Mouse (Mus musculus): Measurements from ENCODE around the gene Ptpn12.
"Not testable (repeated sequence)": the region's sequence is repeated elsewhere in the genome, so short reads cannot be mapped to it uniquely, and the experiment has no call there.

The Ptpn12 gene

DNA sequence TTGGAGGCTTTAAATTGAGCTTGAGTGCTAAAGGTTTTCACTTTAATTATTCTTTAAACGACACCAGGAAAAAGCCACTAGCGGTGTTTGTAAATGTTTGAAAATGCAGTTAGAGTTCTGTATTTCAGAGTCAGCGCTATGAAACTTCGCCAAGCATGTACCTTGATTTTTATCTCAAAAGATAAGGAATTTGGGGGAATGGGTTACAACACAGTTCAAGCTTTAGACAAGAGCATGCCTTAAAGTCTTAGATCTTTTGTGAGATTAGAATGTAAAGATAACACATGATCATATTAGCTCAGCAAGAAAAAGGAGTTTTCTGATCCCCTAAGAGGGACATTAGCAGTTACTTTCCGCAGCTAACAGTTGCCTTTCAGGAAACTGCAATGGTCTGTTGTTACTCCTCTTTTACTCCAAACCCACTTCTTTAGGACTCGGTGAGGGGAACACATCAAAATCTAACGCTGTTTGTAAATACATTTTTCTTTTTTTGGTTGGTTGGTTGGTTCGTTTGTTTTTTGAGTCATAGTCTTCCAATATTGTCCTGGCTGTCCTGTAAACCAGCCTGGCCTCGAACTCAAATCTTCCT is 103.3 kb downstream of the Ptpn12 start:
- CTCF ChIA-PET, result interaction anchor here (0.6 kb wide), 1 partner anchor 105 kb away, joined by 6 read pairs; no protein-coding TSS in a partner anchor

DNA sequence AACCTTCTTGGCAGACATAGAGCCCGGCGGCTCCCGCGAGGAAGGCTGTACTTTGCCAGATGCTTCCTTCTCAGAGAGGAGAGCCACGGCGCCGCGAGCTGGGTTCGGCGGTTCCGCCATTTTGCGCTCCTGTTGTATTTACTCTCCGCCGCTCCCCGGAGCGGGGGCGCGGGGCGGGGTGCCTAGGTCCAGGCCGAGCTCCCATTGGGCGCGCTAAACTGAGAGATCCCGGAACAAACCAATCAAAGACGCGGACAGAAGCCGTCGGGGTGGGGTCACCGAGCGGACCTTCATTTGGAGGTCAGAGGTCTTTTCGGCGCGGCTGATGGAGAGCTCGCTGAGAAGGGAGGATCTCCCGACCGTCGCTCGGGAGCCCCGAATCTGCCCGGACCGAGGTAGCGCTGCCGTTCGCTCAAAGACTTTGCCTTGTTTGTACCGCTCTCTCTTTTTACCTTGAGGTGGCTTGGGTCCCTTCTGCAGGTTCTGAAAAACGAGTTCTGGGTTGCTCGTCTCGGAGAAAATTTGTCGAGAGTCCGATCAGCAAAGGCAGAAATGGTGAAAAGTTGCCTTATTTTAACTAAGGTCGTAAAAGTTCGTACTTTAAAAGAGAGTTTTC is 103.9 kb downstream of the Ptpn12 start:
- CTCF ChIA-PET, result interaction anchor here (0.6 kb wide), 2 partner anchors 39 to 104 kb away, joined by 3 to 6 read pairs; no protein-coding TSS in a partner anchor

DNA sequence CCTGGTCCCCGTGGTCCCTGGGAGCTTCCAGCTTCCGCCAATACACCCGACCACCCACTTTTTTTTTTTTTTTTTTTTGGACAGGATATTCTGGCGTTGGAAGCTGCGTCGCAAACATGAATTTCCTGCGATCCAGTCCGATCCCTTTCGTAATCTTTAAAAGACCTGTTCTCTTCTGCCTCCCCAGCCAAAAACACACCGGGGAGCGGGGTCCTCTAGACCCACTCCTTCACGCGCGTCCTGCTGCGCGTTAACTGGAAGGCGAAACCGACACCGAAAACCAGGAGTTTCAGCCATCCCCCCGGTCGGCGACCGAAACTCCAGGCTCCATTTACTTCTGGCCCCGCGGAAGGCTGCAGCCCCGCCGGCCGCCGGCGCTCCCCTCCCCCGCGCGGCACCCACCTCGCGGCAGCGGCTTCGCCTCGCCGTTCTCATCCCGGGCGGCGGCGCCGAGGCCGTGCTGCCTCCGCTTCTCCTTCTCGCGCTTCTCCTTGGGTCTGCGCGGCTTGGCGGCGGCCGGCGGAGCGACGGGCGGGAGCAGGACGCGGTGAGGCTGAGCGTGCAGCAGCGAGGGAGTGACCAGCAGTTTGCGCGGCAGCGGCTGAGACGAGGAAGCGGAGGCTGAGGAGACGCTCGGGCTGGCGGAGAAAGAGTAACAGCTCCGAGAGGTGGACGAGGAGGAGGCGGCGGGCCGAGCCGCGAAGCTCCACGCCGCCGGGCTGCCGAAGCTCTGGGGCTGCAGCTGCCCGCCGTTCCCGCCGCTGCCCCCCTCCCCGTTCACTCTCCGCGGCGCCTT is 104.7 kb downstream of the Ptpn12 start:
- CTCF ChIA-PET, result interaction anchor here (0.6 to 0.7 kb wide), 3 partner anchors 10 to 39 kb away, joined by 3 to 8 read pairs (median 3); no protein-coding TSS in a partner anchor

DNA sequence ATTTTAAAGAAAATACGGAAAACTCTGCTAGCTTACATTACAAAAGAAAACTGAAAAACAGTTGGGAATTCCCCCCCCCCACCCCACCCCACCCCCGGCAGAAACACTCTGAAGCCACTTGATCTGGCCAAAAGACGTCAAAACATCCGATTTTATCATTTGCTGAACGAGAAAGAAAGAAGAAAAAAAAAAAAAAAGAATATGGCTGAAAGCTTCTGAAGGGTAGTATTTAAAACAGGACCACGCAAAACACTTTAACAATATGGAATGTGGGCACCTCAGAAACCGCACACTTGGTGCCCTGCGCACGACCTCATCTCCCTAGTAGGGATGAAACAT is 105.2 kb downstream of the Ptpn12 start:
- CTCF ChIA-PET, result interaction anchor here (0.6 to 0.7 kb wide), 2 partner anchors 10 to 38 kb away, joined by 3 to 8 read pairs; no protein-coding TSS in a partner anchor

DNA sequence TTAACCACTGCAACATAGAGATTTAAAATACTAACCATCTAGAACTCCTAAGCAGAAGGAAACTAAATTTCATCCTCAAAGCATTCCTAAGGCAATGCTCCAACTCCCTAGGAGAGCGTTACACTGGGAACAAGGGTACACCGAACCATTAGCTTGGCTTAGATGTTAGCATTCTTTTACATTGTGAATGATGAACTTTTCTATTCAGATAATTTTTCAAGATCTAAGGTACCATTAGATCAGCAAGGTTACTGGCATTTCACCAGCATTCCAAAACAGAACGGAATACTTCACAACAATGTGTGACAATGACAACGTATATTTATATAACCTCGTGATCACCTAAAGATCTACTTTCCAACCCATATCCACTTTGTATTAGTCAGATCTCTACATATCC is 105.6 kb downstream of the Ptpn12 start:
- CTCF ChIA-PET, result interaction anchor here (0.7 kb wide), 2 partner anchors 9 kb away, joined by 3 read pairs; no protein-coding TSS in a partner anchor

DNA sequence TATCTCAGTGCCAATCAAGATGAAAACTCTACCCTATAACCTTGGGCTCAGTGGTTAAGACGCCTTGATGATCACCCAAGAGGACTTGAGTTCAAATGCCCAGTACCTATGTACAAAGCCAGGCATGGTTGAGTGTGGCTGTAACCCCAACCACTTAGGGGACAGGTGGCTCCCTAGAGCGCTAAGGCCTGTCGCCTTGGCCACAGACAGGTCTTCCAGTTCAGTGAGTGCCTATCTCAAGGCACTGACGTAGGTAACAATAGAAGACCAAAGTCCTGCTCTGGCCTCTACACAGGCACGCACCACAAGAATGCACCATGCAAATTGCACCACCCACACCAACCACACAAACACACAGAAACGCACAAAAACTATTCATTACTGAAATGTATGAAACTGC is 108.8 kb downstream of the Ptpn12 start:
- CTCF ChIA-PET, result interaction anchor here (0.6 to 1.2 kb wide), 4 partner anchors 33 to 758 kb away, joined by 3 to 20 read pairs (median 4); no protein-coding TSS in a partner anchor

DNA sequence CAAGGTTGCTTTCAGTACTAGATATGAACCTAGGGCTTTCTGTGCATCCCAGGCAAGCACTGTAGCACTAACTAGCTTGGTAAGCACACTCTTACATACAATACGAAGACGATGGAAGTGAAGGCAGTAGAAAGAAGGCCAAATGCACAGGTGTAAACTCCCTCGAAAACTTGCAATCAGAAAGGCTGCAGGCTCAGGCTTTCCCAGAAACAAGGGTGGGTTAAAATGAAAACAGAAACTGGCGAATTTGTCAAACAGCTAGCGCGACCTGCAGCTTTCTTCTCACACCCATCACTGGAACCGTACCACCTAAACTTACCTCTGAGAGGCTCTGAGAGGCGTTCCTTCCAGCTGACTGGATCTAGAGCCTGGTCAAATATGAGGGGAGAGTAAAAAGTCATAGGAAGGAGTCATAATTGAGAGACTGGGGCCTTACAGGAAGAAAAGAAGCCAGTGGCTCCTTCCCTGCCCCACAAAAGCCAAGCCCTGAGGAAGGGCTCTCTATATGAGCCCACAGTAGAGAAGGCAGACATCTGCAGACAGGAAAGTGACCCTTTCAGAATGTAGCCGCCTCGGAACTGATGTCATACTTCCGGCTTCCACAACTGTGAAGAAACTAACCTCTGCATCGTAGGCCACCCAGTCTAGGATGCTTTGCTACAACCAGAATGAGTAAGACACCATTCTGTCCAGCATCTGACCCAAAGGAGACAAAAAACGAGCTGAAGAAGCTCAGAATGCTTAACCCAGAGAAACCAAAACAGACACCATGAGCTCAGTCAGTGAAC is 110.6 kb downstream of the Ptpn12 start:
- CTCF ChIA-PET, result interaction anchor here (0.5 kb wide), 1 partner anchor 437 kb away, joined by 3 read pairs; no protein-coding TSS in a partner anchor

DNA sequence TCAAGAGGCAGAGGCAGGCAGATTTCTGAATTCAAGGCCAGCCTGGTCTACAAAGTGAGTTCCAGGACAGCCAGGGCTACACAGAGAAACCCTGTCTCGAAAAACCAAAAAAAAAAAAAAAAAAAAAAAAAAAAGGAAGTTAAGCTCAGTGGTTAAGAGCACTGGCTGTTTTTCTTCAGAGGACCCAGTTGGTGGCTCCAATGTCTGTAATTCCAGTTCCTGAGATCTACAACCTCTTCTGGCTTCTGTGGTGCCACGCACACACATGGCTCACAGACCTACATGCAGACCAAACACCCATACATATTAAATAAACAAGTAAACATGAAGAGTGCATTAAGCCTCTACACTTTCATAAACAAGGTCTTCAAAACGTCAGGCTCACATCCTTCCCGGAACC is 111.9 kb downstream of the Ptpn12 start:
- CTCF ChIA-PET, result not testable (repeated sequence)

DNA sequence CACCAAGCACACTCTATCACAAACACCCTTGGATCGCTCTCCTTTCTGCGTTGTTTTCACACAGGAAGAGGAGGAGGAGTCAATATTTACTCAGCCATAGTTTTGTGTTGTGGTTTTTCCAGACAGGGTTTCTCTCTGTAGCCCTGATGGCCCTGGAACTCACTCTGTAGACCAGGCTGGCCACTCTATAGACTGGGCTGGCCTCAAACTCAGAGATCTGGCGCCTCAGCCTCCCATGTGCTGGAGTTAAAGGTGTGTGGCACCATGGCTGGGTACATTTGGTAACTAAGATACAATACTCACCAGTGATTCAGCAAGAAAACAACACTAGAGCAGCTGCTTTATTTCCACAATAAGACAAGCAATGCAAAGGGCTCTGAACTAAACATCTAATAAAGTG is 113.2 kb downstream of the Ptpn12 start:
- CTCF ChIA-PET, result no interaction called here

DNA sequence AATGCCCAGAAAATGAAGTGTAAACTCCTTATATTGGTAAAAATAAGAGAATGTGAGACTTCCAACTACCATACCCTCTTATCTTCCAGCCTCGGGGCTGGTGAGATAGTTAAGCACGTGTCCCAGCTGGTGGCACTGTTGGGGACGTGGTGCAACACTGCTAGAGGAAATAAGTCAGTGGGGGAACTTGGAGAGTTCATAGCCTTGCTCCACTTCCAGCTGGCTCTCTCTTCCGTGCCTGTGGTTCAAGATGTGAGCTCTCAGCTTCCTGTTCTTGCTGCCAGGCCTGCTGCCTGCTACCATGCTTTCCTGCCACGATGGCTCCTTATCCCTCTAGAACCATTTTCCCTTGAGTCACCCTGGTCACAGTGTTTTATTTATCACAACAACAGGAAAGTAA is 114.5 kb downstream of the Ptpn12 start:
- CTCF ChIA-PET, result interaction anchor here (0.6 to 0.8 kb wide), 3 partner anchors 9 to 96 kb away, joined by 3 to 9 read pairs (median 3); no protein-coding TSS in a partner anchor

DNA sequence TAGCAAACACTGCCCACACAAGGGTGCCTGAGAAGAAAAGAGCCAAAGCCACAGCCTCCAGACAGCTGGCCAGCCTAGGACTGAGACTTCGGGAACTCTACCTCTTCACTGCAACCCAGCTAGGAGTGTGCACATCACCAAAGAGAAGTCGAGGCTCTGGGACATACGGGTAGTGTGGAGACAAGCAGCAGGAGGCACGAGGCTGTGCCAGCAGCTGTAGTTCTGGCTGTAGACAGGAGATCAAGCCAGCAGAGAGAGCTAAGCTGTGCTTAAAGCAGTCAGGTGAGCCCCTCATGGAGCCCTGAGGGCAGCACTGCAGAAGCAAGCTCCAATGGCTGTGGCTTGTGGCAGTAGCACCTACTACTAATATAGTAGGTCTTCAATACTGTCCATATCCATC is 115.0 kb downstream of the Ptpn12 start:
- CTCF ChIA-PET, result interaction anchor here (0.6 to 0.8 kb wide), 2 partner anchors 10 to 95 kb away, joined by 3 to 9 read pairs; no protein-coding TSS in a partner anchor

DNA sequence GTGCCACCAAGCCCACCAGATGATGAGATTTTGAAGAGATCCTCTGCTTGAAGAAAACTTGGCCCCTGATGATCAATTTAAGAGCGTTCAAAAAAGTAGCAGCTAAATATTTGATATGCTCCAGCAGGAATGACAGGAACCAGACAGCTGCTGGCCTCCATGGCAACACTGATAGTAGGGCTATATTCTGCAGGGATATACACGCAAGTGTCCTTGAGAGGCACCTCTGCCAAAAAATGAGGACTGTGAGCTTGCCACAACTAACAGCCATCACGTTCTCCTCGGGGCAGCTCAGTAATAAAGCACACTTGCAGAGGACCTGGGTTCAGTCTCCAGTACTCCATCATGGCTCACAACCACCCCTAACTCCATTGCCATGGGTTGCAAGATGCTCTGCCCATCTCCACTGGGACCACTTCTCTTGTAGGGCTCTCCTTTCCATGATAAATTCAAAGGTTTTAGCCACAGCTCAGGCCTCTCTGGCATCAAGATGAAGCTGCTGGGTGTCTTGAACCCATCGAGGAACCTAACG is 115.6 kb downstream of the Ptpn12 start:
- CTCF ChIA-PET, result no interaction called here

DNA sequence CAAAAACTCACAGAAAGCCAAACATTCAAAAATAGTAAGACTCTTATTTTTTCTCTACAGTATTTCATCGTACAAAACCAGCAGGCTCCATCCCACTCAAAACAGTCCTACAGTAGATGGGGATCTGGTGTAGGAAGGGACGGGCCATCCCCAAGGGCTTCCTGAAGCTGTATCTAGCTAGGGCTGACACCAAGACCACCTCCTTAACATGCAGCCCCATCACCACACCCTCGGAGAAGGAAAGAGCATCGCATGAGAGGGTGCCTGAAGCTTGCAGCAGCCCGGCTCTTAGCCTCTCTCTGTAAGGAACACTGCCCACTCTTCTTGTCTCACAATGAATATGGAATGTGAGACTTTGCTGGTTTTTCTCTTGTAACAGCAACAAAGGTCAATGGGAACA is 117.2 kb downstream of the Ptpn12 start:
- CTCF ChIA-PET, result no interaction called here

Measured in spleen, embryonic (tissue).